Mouse (Mus musculus) stomach, postnatal 0 days (tissue): ENCODE results near the gene Gpha2.

ENCODE experiments used
- CTCF ChIP-seq: IDR thresholded peaks from 2 replicates; pipeline ENCODE4 v1.5.1; 2016; ENCODE audit warnings: antibody characterized with exemption, low read depth, mild to moderate bottlenecking, moderate library complexity
- EP300 ChIP-seq: optimal IDR thresholded peaks from 2 replicates; pipeline ENCODE3; 2016; ENCODE audit warnings: antibody characterized with exemption

- no peak for TF ChIP-seq CTCF
- TF ChIP-seq EP300, result no peak
Observed at GRCm38 (mm10) chr19:6271206-6271605, 45.0 kb downstream of the Gpha2 start.
